Mouse (Mus musculus): Measurements from ENCODE around the gene Noct. TPM values are rescaled to one million over a fixed set of nuclear protein-coding genes. Genes with fewer than 3 reads are reported as not detected.

Gene Noct
- polyA plus RNA-seq, 1 experiment from 2014 or later, result 15.4 TPM

GRCm38 (mm10) chr3:51223556-51223955, 691 bp upstream of the Noct start:
- H3K9me3 ChIP-seq, result no peaks in the 10 kb centered on the region
- peak overlapping the region; percentile 96; the same call in 1 of the 2 replicates for H3K27ac ChIP-seq (replicated peaks)
- no peaks in the 10 kb centered on the region for H3K36me3 ChIP-seq
- peaks cover 16% of the 10 kb centered on the region for H3K4me1 ChIP-seq
- ATAC-seq (ENCODE audit: low FRiP score, low read depth), result no peak
- no peak overlapping the region for H3K4me3 ChIP-seq
- peaks cover 8% of the 10 kb centered on the region; the same call in 1 of the 2 replicates for H3K27me3 ChIP-seq
- H3K4me2 ChIP-seq (replicated peaks), result peak overlapping the region; percentile 78
- 22% methylated on average over 5 of the region's 5 CpGs for WGBS
- peak overlapping the region; percentile 94; the same call in 1 of the 2 replicates for H3K9ac ChIP-seq (replicated peaks)

- Histone ChIP-seq H3K27ac (replicated peaks) (peak overlapping the region; percentile 96), H3K27me3 (peaks cover 8% of the 10 kb centered on the region; the same call in 1 of the 2 replicates), H3K9me3 (no peaks in the 10 kb centered on the region), H3K36me3 (no peaks in the 10 kb centered on the region), H3K4me3 (peak overlapping the region; percentile 91), H3K9ac (replicated peaks) (peak overlapping the region; percentile 94), H3K4me2 (replicated peaks) (peak overlapping the region; percentile 78), H3K4me1 (peaks cover 20% of the 10 kb centered on the region)
- WGBS, result under 1% methylated on average over 39 of the region's 39 CpGs
- no peak for ATAC-seq (ENCODE audit: low FRiP score, low read depth)
Measured at GRCm38 (mm10) chr3:51225226-51225750, 1.0 kb downstream of the Noct start.

- H3K9me3 ChIP-seq, result no peaks in the 10 kb centered on the region
- H3K9ac ChIP-seq (replicated peaks), result no peak overlapping the region
- no peaks in the 10 kb centered on the region for H3K36me3 ChIP-seq
- H3K27me3 ChIP-seq, result peaks cover 8% of the 10 kb centered on the region; the same call in 1 of the 2 replicates
- WGBS, result 93% methylated on average over 10 of the region's 10 CpGs
- H3K4me3 ChIP-seq, result peak overlapping the region; percentile 91
- ATAC-seq (ENCODE audit: low FRiP score, low read depth), result no peak
- peak overlapping the region; percentile 78 for H3K4me2 ChIP-seq (replicated peaks)
- peaks cover 20% of the 10 kb centered on the region for H3K4me1 ChIP-seq
- no peak overlapping the region for H3K27ac ChIP-seq (replicated peaks)
Measured at GRCm38 (mm10) chr3:51225979-51226378, 1.7 kb downstream of the Noct start.

GRCm38 (mm10) chr3:51226601-51227000, 2.4 kb downstream of the Noct start:
- Histone ChIP-seq H3K4me3 (no peak overlapping the region), H3K4me2 (replicated peaks) (no peak overlapping the region; the same call in 1 of the 2 replicates)

GRCm38 (mm10) chr3:51228038-51228820, 4.0 kb downstream of the Noct start:
- no peak overlapping the region for H3K27ac ChIP-seq (replicated peaks)
- H3K27me3 ChIP-seq, result peaks cover 4% of the 10 kb centered on the region; the same call in 1 of the 2 replicates
- no peak overlapping the region for H3K4me3 ChIP-seq
- no peak overlapping the region for H3K4me2 ChIP-seq (replicated peaks)
- H3K36me3 ChIP-seq, result no peaks in the 10 kb centered on the region
- no peak for ATAC-seq (ENCODE audit: low FRiP score, low read depth)
- H3K9me3 ChIP-seq, result no peaks in the 10 kb centered on the region
- 80% methylated on average over 10 of the region's 10 CpGs for WGBS
- H3K4me1 ChIP-seq, result peaks cover 20% of the 10 kb centered on the region
- H3K9ac ChIP-seq (replicated peaks), result no peak overlapping the region

More at GRCm38 (mm10) chr3:51226601-51227000, 2.4 kb downstream of the Noct start:
- Histone ChIP-seq H3K4me1 (peaks cover 20% of the 10 kb centered on the region), H3K9me3 (no peaks in the 10 kb centered on the region), H3K27ac (replicated peaks) (no peak overlapping the region), H3K9ac (replicated peaks) (no peak overlapping the region), H3K36me3 (no peaks in the 10 kb centered on the region), H3K27me3 (peaks cover 8% of the 10 kb centered on the region; the same call in 1 of the 2 replicates)
- WGBS, result 87% methylated on average over 3 of the region's 3 CpGs
- no peak for ATAC-seq (ENCODE audit: low FRiP score, low read depth)

- Histone ChIP-seq H3K36me3 (no peaks in the 10 kb centered on the region), H3K9me3 (no peaks in the 10 kb centered on the region), H3K9ac (replicated peaks) (no peak overlapping the region), H3K27ac (replicated peaks) (no peak overlapping the region), H3K4me3 (no peak overlapping the region), H3K4me2 (replicated peaks) (no peak overlapping the region), H3K4me1 (peaks cover 16% of the 10 kb centered on the region), H3K27me3 (no peaks in the 10 kb centered on the region)
- no peak for ATAC-seq (ENCODE audit: low FRiP score, low read depth)
- 86% methylated on average over 9 of the region's 9 CpGs for WGBS
Measured at GRCm38 (mm10) chr3:51228821-51229205, 4.6 kb downstream of the Noct start.

GRCm38 (mm10) chr3:51229226-51229625, 5.0 kb downstream of the Noct start:
- H3K36me3 ChIP-seq, result no peaks in the 10 kb centered on the region
- ATAC-seq (ENCODE audit: low FRiP score, low read depth), result no peak
- WGBS, result 85% methylated on average over 3 of the region's 3 CpGs

GRCm38 (mm10) chr3:51230146-51230835, 6.0 kb downstream of the Noct start:
- Histone ChIP-seq H3K4me1 (0 out of 2 replicates have a peak, but pooled peaks cover 16% of the 10 kb centered on the region), H3K27ac (replicated peaks) (no peak overlapping the region), H3K4me3 (no peak overlapping the region), H3K9ac (replicated peaks) (no peak overlapping the region), H3K9me3 (no peaks in the 10 kb centered on the region), H3K27me3 (no peaks in the 10 kb centered on the region), H3K4me2 (replicated peaks) (no peak overlapping the region), H3K36me3 (no peaks in the 10 kb centered on the region)
- ATAC-seq (ENCODE audit: low FRiP score, low read depth), result no peak
- 90% methylated on average over 6 of the region's 6 CpGs for WGBS

More at GRCm38 (mm10) chr3:51229226-51229625, 5.0 kb downstream of the Noct start:
- no peak overlapping the region for H3K4me3 ChIP-seq
- no peak overlapping the region for H3K4me2 ChIP-seq (replicated peaks)
- H3K9ac ChIP-seq (replicated peaks), result no peak overlapping the region
- no peaks in the 10 kb centered on the region for H3K9me3 ChIP-seq
- 0 out of 2 replicates have a peak, but pooled peaks cover 13% of the 10 kb centered on the region for H3K4me1 ChIP-seq
- H3K27me3 ChIP-seq, result no peaks in the 10 kb centered on the region
- no peak overlapping the region for H3K27ac ChIP-seq (replicated peaks)

GRCm38 (mm10) chr3:51230886-51231285, 6.6 kb downstream of the Noct start:
- ATAC-seq (ENCODE audit: low FRiP score, low read depth), result no peak

GRCm38 (mm10) chr3:51231499-51231898, 7.3 kb downstream of the Noct start:
- H3K27ac ChIP-seq (replicated peaks), result no peak overlapping the region

More at GRCm38 (mm10) chr3:51230886-51231285, 6.6 kb downstream of the Noct start:
- WGBS, result 82% methylated on average over 5 of the region's 5 CpGs
- Histone ChIP-seq H3K4me3 (no peak overlapping the region), H3K36me3 (no peaks in the 10 kb centered on the region), H3K4me1 (0 out of 2 replicates have a peak, but pooled peaks cover 16% of the 10 kb centered on the region), H3K27me3 (no peaks in the 10 kb centered on the region), H3K9me3 (no peaks in the 10 kb centered on the region), H3K9ac (replicated peaks) (no peak overlapping the region), H3K27ac (replicated peaks) (no peak overlapping the region), H3K4me2 (replicated peaks) (no peak overlapping the region)

GRCm38 (mm10) chr3:51232205-51232910, 8.1 kb downstream of the Noct start:
- WGBS, result 94% methylated on average over 3 of the region's 3 CpGs
- H3K4me1 ChIP-seq, result 0 out of 2 replicates have a peak, but pooled peaks cover 8% of the 10 kb centered on the region
- ATAC-seq (ENCODE audit: low FRiP score, low read depth), result no peak
- H3K9me3 ChIP-seq, result no peaks in the 10 kb centered on the region
- H3K4me2 ChIP-seq (replicated peaks), result no peak overlapping the region
- H3K4me3 ChIP-seq, result no peak overlapping the region
- no peak overlapping the region for H3K27ac ChIP-seq (replicated peaks)
- no peaks in the 10 kb centered on the region for H3K27me3 ChIP-seq
- H3K9ac ChIP-seq (replicated peaks), result no peak overlapping the region
- H3K36me3 ChIP-seq, result no peaks in the 10 kb centered on the region

More at GRCm38 (mm10) chr3:51231499-51231898, 7.3 kb downstream of the Noct start:
- 80% methylated on average over 3 of the region's 3 CpGs for WGBS
- H3K4me3 ChIP-seq, result no peak overlapping the region
- H3K27me3 ChIP-seq, result no peaks in the 10 kb centered on the region
- no peak overlapping the region for H3K4me2 ChIP-seq (replicated peaks)
- H3K36me3 ChIP-seq, result no peaks in the 10 kb centered on the region
- no peak for ATAC-seq (ENCODE audit: low FRiP score, low read depth)
- H3K4me1 ChIP-seq, result 0 out of 2 replicates have a peak, but pooled peaks cover 12% of the 10 kb centered on the region
- H3K9ac ChIP-seq (replicated peaks), result no peak overlapping the region
- no peaks in the 10 kb centered on the region for H3K9me3 ChIP-seq
